Mouse (Mus musculus) megakaryocyte, embryonic 14.5 days (primary cell): Measurements from ENCODE around the gene B3gnt2.

Experiments used
- FLI1 ChIP-seq: IDR thresholded peaks from 2 replicates; pipeline ENCODE4 v1.6.1; 2012; ENCODE audit warnings: low read length, inconsistent platforms, mixed read lengths
- GATA1 ChIP-seq: IDR thresholded peaks from 3 replicates; pipeline ENCODE4 v1.6.1; 2012; ENCODE audit warnings: mixed read lengths, low read length, inconsistent platforms, borderline replicate concordance

- TF ChIP-seq GATA1 (no peak), FLI1 (no peak)
These were observed 2.1 kb downstream of the B3gnt2 start for GRCm38 (mm10) chr11:22858441-22859300.
